Comparison of ENCODE assay signal across 23 mouse cellular contexts in the genomic region with DNA sequence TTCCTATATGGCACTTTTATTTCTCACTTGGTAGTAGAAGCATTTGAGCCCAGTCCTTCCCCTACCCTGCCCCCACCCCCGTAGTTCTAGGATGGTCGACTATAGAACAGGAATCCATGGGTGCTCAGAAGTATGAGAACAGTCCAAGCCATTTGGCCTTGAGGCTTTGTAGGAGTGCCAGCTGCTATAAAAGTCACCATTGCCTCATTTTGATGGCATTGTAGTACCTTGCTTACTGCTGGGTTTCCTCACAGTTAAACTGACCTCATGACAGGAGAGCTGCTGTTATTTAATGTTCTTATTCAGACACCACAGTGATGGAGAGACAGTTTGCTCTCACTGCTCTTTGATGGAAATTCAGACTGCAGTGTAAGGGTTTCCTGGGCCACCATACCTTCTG. TPM values are rescaled to one million over a fixed set of nuclear protein-coding genes. Genes with fewer than 3 reads are reported as not detected.
A peak's percentile ranks its signal among the peaks of the same experiment; 100 is the strongest.
DNase-seq lines count a peak whose midpoint lies in the region; ATAC-seq lines count a peak whose summit lies in the region.
"Had no signal": no experiment of that assay in that cellular context is flagged by ENCODE, and none has a peak within 500 bp of the region (broad histone marks: within the 10 kb centered on the region; RNA-seq: fewer than 3 reads in every experiment).

No protein-coding gene starts in this region.

- H3K9me3 ChIP-seq in heart, embryonic 10.5 days: no peaks in the 10 kb centered on the region
- H3K9me3 ChIP-seq in forebrain, embryonic 11.5 days (ENCODE audit: control insufficient read depth, low read length): no peaks in the 10 kb centered on the region
- H3K9me3 ChIP-seq: G1E; heart, embryonic 13.5 days; kidney, embryonic 15.5 days; limb, embryonic 10.5 days; liver, embryonic 13.5 days; lung, embryonic 15.5 days; midbrain, embryonic 10.5 days had no signal

- peak; percentile 13 for DNase-seq in adrenal gland, adult 8-10 months
- DNase-seq in adrenal gland, postnatal 25 days: no peak
- peak; percentile 9 for DNase-seq in heart, adult 8-10 months (ENCODE audit: low spot score)
- DNase-seq in heart, embryonic 10.5 days (ENCODE audit: low spot score): no peak
- DNase-seq in adrenal gland, postnatal 14 days: peak; percentile 29
- no peak for DNase-seq in Muller cell, postnatal 12 days (ENCODE audit: inconsistent ontology term)
- no peak for DNase-seq in forebrain, embryonic 11.5 days (ENCODE audit: low spot score)
- DNase-seq: gastrocnemius, postnatal 14 days; kidney, postnatal 4 days; layer of hippocampus, adult 9-11 months; liver, embryonic 13.5 days; lung, postnatal 4 days; thymus, adult 2 months had no signal

- no peaks in the 10 kb centered on the region for H3K27me3 ChIP-seq in heart, embryonic 10.5 days (ENCODE audit: insufficient read depth, poor library complexity, severe bottlenecking)
- no peaks in the 10 kb centered on the region for H3K27me3 ChIP-seq in forebrain, embryonic 11.5 days (ENCODE audit: control insufficient read depth, insufficient read depth, low read length)
- H3K27me3 ChIP-seq: heart, embryonic 13.5 days; kidney, embryonic 15.5 days; liver, embryonic 13.5 days; lung, embryonic 15.5 days had no signal

- no peaks in the 10 kb centered on the region for H3K4me1 ChIP-seq in heart, embryonic 10.5 days
- H3K4me1 ChIP-seq in forebrain, embryonic 11.5 days (replicated peaks; ENCODE audit: control insufficient read depth, insufficient read depth, low read length): no peaks in the 10 kb centered on the region
- H3K4me1 ChIP-seq: heart, embryonic 13.5 days; kidney, embryonic 15.5 days; limb, embryonic 10.5 days; liver, embryonic 13.5 days; lung, embryonic 15.5 days; midbrain, embryonic 10.5 days had no signal

- no peak overlapping the region for H3K4me2 ChIP-seq in forebrain, embryonic 11.5 days (ENCODE audit: low read depth, low read length, severe bottlenecking)
- H3K4me2 ChIP-seq: heart, embryonic 13.5 days; kidney, embryonic 15.5 days; liver, embryonic 13.5 days; lung, embryonic 15.5 days had no signal

- H3K36me3 ChIP-seq in heart, embryonic 10.5 days: no peaks in the 10 kb centered on the region
- H3K36me3 ChIP-seq in forebrain, embryonic 11.5 days (ENCODE audit: control insufficient read depth, insufficient read depth, low read length): no peaks in the 10 kb centered on the region
- H3K36me3 ChIP-seq: G1E; heart, embryonic 13.5 days; kidney, embryonic 15.5 days; limb, embryonic 10.5 days; liver, embryonic 13.5 days; lung, embryonic 15.5 days; midbrain, embryonic 10.5 days had no signal

- 70% methylated on average over 2 of the region's 2 CpGs for WGBS in heart, embryonic 10.5 days
- 91% methylated on average over 2 of the region's 2 CpGs for WGBS in forebrain, embryonic 11.5 days

- 0 out of 2 replicates have a peak, but pooled peaks have one; percentile 21 for ATAC-seq in granulocyte monocyte progenitor cell, adult 5-6 weeks (replicated peaks; ENCODE audit: poor library complexity, severe bottlenecking)
- ATAC-seq in forebrain, embryonic 11.5 days (replicated peaks; ENCODE audit: low FRiP score): no peak
- ATAC-seq: forebrain, embryonic 14.5 days; hindbrain, embryonic 16.5 days; intestine, embryonic 16.5 days had no signal

- H3K9ac ChIP-seq in forebrain, embryonic 11.5 days (ENCODE audit: low read length): no peak overlapping the region
- H3K9ac ChIP-seq: heart, embryonic 13.5 days; kidney, embryonic 15.5 days; liver, embryonic 13.5 days; lung, embryonic 15.5 days had no signal

- no peak overlapping the region for H3K4me3 ChIP-seq in heart, embryonic 10.5 days
- no peak overlapping the region for H3K4me3 ChIP-seq in forebrain, embryonic 11.5 days (ENCODE audit: low read depth, low read length)
- H3K4me3 ChIP-seq: heart, embryonic 13.5 days; kidney, embryonic 15.5 days; limb, embryonic 10.5 days; liver, embryonic 13.5 days; lung, embryonic 15.5 days; midbrain, embryonic 10.5 days had no signal

- H3K27ac ChIP-seq in heart, embryonic 10.5 days: no peak overlapping the region
- no peak overlapping the region for H3K27ac ChIP-seq in forebrain, embryonic 11.5 days (ENCODE audit: low read depth, low read length)
- H3K27ac ChIP-seq: heart, embryonic 13.5 days; kidney, embryonic 15.5 days; limb, embryonic 10.5 days; liver, embryonic 13.5 days; lung, embryonic 15.5 days; midbrain, embryonic 10.5 days had no signal

RNA-seq across cellular contexts. Expression of a gene that starts 59.2 kb away (rescaled TPM):
- total RNA-seq in adrenal gland, adult 8-10 months (2022): 100 to 1,000 TPM in 3 of 4 experiments, 10 to 100 TPM in 1; 95.6 to 151 (median 117) TPM
- 84.0 and 96.1 TPM in 2 replicates for total RNA-seq in adrenal gland, postnatal 25 days (2021)
- 1 to 10 TPM; 3.8 to 4.4 (median 4.1) TPM for total RNA-seq in heart, adult 8-10 months (2022)
- 3.7 and 7.5 TPM in 2 replicates for polyA plus RNA-seq in heart, embryonic 10.5 days (2016; fragmentation: Nextera tagmentation; extraction: Ambion mirVana)
- 46.0 and 56.2 TPM in 2 replicates for total RNA-seq in adrenal gland, postnatal 14 days (2021)
- 7.9 and 9.6 TPM in 2 replicates for total RNA-seq in granulocyte monocyte progenitor cell, adult 5-6 weeks (2014; fragmentation: Nextera tagmentation)
- total RNA-seq in granulocyte monocyte progenitor cell, adult 5-6 weeks (2017): 5.5 and 8.2 TPM in 2 replicates
- polyA plus RNA-seq in forebrain, embryonic 11.5 days (2014; fragmentation: Nextera tagmentation; extraction: Ambion mirVana): 12.8 TPM in 2 replicates
- polyA plus RNA-seq: G1E had no signal

Comparison
In these comparisons a context has a peak if more than half of its experiments do, and no peak if none do; other contexts are left out.
1. DNase-seq: peak in adrenal gland, adult 8-10 months (single experiment), heart, adult 8-10 months (single experiment) and adrenal gland, postnatal 14 days (single experiment); none in adrenal gland, postnatal 25 days (single experiment), heart, embryonic 10.5 days (single experiment), Muller cell, postnatal 12 days (single experiment) and forebrain, embryonic 11.5 days (single experiment).